Mouse (Mus musculus) limb, embryonic 11.5 days (tissue): ENCODE measurements at regions not wholly inside any gene's neighbourhood (a gene's known extent, or its start where the extent isn't known, plus 50 kb on each side); places are given as distances from the start of the nearest gene placed in this dataset.

Experiments
- ATAC-seq: fragments of 200-750 bp; cut with Nextera tagmentation; 2 replicates; pipeline ENCODE4 v1.8.0; 2017; ENCODE audit warnings: low read depth; ENCODE audit not compliant: insufficient number of reproducible peaks, low FRiP score, low TSS enrichment
- DNase-seq: peaks from one replicate; pipeline ENCODE4 v3.0.0-alpha.2; 2015; ENCODE audit warnings: low spot score
- H3K27ac ChIP-seq: fragments of 300-500 bp; sonication (generic); replicated peaks from 2 replicates; pipeline ENCODE4 v1.5.1; 2014; ENCODE audit warnings: low read depth, mild to moderate bottlenecking, low read length
- H3K27me3 ChIP-seq: fragments of 300-500 bp; sonication (generic); 2 replicates; pipeline ENCODE4 v1.6.1; 2014; ENCODE audit warnings: mild to moderate bottlenecking, low read length, mixed read lengths; ENCODE audit not compliant: control insufficient read depth, insufficient read depth
- H3K36me3 ChIP-seq: fragments of 300-500 bp; sonication (generic); 2 replicates; pipeline ENCODE4 v1.6.1; 2014; ENCODE audit warnings: mild to moderate bottlenecking, low read length, moderate library complexity, mixed read lengths; ENCODE audit not compliant: control insufficient read depth, insufficient read depth
- H3K4me1 ChIP-seq: fragments of 300-500 bp; sonication (generic); 2 replicates; pipeline ENCODE4 v1.6.1; 2014; ENCODE audit warnings: low read length, mixed read lengths; ENCODE audit not compliant: control insufficient read depth, insufficient read depth
- H3K4me2 ChIP-seq: fragments of 300-500 bp; sonication (generic); 2 replicates; pipeline ENCODE4 v1.6.1; 2014; ENCODE audit warnings: low read depth, mild to moderate bottlenecking, moderate library complexity; ENCODE audit not compliant: severe bottlenecking
- H3K4me3 ChIP-seq: fragments of 300-500 bp; sonication (generic); 2 replicates; pipeline ENCODE4 v1.5.1; 2014; ENCODE audit warnings: low read depth, low read length
- H3K9ac ChIP-seq: fragments of 300-500 bp; sonication (generic); 2 replicates; pipeline ENCODE4 v1.6.1; 2014; ENCODE audit warnings: mild to moderate bottlenecking, low read length
- H3K9me3 ChIP-seq: fragments of 300-500 bp; sonication (generic); 2 replicates; pipeline ENCODE4 v1.6.1; 2016; ENCODE audit warnings: low read length; ENCODE audit not compliant: control insufficient read depth
- WGBS: fragments of 180-500 bp; shearing (Covaris S2); extraction: QIAGEN DNeasy Blood & Tissue Kit; methylation state at CpG from one replicate; pipeline ENCODE4 v1.1.7; 2014; 5-methylcytosine and 5-hydroxymethylcytosine counted together

DNA sequence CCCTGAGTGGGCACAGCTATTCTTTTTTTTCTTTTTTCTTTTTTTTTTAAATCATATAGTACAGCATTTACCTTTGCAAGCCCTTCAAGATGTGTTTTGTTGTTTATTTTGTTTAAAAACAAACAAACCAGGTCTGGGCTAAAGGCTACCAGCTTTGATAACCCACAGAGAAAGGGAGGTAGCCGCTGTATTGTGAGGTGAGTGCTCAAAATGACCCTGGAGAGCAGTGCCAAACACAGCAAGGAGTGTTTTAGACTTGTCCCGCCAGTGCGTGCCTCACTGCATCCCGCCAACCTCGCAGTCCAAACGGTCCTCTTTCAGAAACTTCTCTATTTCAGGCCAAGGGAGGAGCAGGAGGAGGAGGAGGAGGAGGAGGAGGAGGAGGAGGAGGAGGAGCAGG is 152.0 kb upstream of the Ctnnb1 start:
- no peaks in the 10 kb centered on the region for H3K9me3 ChIP-seq
- no peak overlapping the region for H3K4me2 ChIP-seq
- H3K4me3 ChIP-seq = no peak overlapping the region
- H3K36me3 ChIP-seq = no peaks in the 10 kb centered on the region
- DNase-seq = no peak
- ATAC-seq = no peak
- no peak overlapping the region for H3K27ac ChIP-seq
- 73% methylated on average over 6 of the region's 6 CpGs for WGBS
- no peaks in the 10 kb centered on the region for H3K27me3 ChIP-seq
- peaks cover 8% of the 10 kb centered on the region for H3K4me1 ChIP-seq
- H3K9ac ChIP-seq = no peak overlapping the region

DNA sequence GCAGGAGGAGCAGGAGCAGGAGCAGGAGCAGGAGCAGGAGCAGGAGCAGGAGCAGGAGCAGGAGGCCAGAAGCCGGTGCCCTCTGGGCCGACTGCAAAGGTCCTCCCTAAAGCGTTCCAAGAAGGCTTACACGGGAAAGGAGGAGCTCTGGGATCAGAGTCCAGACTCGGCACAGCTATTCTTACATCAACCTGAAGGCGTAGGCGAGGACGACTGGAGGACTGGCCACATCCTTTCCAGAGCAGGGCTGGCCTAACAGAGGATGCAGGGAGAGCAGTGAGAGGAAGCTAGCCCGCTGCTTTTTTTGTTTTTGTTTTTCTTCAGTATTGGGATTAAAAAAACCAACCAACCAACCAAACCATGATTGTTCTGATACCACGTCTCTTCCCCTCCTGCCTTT is 151.5 kb upstream of the Ctnnb1 start:
- H3K27me3 ChIP-seq = no peaks in the 10 kb centered on the region
- no peak for ATAC-seq
- H3K27ac ChIP-seq = no peak overlapping the region; the same call in 1 of the 2 replicates
- DNase-seq = no peak
- no peak overlapping the region for H3K9ac ChIP-seq
- peaks cover 7% of the 10 kb centered on the region for H3K4me1 ChIP-seq
- H3K36me3 ChIP-seq = no peaks in the 10 kb centered on the region
- no peak overlapping the region for H3K4me3 ChIP-seq
- WGBS = 80% methylated on average over 10 of the region's 10 CpGs
- no peaks in the 10 kb centered on the region for H3K9me3 ChIP-seq
- H3K4me2 ChIP-seq = no peak overlapping the region

DNA sequence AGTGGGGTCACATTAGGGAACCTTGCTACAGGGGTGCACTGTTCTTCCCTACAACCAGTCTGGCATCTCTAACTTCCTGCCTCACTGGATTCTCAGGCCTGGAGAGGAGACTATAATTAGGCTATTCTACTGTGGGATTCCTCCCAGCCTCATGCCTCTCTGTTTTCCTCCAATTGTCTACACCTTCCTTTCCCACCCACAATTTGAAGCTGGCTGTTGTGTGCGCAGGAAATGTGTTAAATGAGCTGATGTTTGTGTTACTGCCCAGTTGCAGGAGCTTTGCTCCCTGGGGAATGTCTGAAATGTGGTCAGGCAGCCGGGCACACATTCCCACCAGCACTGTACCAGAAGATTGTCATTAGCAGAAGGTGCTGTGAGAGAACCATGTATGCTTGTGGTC is 150.6 kb upstream of the Ctnnb1 start:
- Histone ChIP-seq H3K9me3 (no peaks in the 10 kb centered on the region), H3K4me2 (no peak overlapping the region), H3K4me3 (no peak overlapping the region), H3K27me3 (no peaks in the 10 kb centered on the region), H3K27ac (no peak overlapping the region; the same call in 1 of the 2 replicates), H3K4me1 (peaks cover 7% of the 10 kb centered on the region), H3K36me3 (no peaks in the 10 kb centered on the region), H3K9ac (no peak overlapping the region)
- ATAC-seq = no peak
- 39% methylated on average over 2 of the region's 2 CpGs for WGBS
- DNase-seq = no peak

DNA sequence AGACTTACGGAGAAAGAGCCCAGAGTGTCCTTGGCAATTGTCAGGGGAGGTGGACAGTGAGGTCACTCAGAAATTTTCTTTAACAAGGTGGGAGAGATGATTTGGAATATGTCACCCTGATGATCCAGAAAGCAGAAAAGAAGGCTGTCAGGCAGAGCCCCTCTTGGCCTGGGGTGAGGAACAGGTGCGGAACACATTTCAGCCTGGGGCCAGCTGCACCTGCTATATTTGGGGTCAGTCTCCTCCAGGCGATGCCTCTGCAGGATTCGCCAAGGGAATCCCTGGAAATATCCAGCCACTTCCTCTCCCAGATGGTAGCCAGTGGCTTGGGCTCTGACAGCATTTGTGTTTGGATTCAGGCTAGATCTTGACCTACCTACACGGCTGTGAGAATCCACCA is 134.8 kb upstream of the Ctnnb1 start:
- no peak overlapping the region for H3K27ac ChIP-seq

DNA sequence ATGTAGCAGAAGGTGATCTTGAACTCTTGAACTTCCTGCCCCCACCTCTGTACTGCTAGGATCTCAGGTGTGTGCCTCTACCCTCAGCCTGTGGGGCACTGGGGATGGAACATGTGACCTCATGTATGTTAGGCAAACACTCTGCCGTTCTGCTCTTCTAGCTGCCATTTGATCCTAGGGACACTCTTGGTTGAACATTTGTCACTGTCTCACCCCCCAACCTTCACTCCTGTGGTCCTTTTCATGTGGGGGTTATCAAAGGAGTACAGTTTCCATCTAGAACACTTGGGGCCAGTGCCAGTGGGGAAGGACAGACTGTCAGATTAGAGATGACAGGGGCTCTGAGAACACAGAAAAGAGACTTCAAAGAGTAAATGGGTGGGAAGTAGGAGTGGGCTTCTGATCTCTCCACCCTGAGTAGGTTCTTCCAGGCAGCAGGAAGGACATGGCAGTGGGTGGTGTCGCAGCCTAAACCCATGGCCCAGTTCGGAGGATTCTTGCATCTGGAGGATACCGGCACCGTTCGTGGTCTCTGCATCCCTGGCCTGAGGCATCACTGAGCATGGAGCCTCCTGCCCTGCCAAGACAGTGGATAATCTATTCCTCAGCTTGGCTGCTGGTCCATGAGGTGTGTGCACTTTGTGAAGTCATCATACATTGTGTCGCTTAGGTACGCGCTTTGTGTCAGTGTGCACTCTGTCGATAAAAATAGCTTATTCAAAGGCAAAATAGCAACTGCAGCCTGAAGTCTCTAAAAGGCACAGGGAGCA is 132.7 kb upstream of the Ctnnb1 start:
- no peak overlapping the region for H3K9ac ChIP-seq
- DNase-seq (no peak), ATAC-seq (no peak)
- 84% methylated on average over 10 of the region's 10 CpGs for WGBS
- no peak overlapping the region for H3K4me2 ChIP-seq
- peaks cover 4% of the 10 kb centered on the region for H3K9me3 ChIP-seq
- no peak overlapping the region for H3K27ac ChIP-seq
- H3K4me1 ChIP-seq = 0 out of 2 replicates have a peak, but pooled peaks cover 5% of the 10 kb centered on the region
- H3K4me3 ChIP-seq = no peak overlapping the region
- H3K36me3 ChIP-seq = no peaks in the 10 kb centered on the region
- H3K27me3 ChIP-seq = no peaks in the 10 kb centered on the region

More for the DNA sequence above, 134.8 kb upstream of the Ctnnb1 start:
- Histone ChIP-seq H3K4me3 (no peak overlapping the region), H3K4me1 (0 out of 2 replicates have a peak, but pooled peaks cover 5% of the 10 kb centered on the region), H3K4me2 (no peak overlapping the region), H3K9ac (no peak overlapping the region), H3K9me3 (peaks cover 7% of the 10 kb centered on the region), H3K27me3 (no peaks in the 10 kb centered on the region), H3K36me3 (no peaks in the 10 kb centered on the region)
- no peak for DNase-seq
- 83% methylated on average over 5 of the region's 5 CpGs for WGBS
- no peak for ATAC-seq

DNA sequence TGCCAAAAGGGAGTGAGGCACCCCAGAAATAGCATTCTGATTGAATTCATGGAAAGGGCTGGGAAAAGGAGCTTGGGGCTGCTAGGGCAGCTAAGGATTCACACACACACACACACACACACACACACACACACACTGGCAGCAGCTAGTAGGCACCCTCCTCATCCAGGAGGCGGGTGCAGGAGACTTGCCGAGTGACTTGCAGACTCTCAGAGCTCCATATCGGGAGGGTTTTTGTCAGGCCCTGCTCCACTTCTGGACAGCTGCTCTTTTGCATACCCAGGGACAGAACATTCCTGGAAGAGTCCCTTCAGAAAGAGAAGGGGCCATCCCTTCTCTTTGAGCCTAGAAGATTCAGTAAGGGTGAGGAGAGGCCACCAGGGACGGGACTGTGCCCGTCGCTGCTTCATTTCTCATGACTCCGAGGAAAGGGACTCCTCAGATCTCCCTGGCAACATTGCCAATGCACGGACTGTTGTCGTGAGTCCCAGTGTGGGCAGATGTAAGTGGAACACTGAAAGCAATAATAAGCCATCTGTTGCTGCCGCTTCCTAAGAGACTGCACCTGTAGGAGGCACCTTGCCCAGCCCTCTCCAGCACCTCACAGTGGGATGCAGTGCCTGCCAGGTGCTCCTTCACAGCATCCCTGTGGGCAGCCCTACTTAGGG is 130.9 kb upstream of the Ctnnb1 start:
- no peak for ATAC-seq
- WGBS = 37% methylated on average over 10 of the region's 10 CpGs

DNA sequence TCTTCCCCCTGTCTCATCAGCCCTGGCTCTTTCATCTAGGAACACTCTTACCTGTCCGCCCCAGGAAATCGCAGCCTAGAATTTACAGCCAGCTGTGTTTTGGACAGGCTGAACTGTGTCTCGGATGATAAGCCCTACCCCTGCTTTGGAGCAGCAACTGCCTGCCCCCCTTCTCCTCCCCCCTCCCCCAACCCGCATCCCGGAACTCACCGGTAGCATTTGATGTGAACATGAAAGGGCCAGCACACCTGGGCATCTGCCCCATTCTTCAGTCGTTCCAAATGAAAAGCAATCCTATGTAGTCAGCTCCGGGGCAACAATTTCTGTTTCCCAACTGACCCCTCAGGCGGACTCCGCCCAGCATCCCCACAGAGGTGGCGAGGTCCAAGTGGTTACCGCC is 130.1 kb upstream of the Ctnnb1 start:
- Histone ChIP-seq H3K4me3 (no peak overlapping the region), H3K4me1 (peaks cover 5% of the 10 kb centered on the region; the same call in 1 of the 2 replicates), H3K4me2 (peak overlapping the region; percentile 15; the same call in 1 of the 2 replicates), H3K36me3 (no peaks in the 10 kb centered on the region), H3K27me3 (no peaks in the 10 kb centered on the region), H3K9ac (no peak overlapping the region), H3K27ac (no peak overlapping the region), H3K9me3 (no peaks in the 10 kb centered on the region)
- ATAC-seq = no peak
- WGBS = 22% methylated on average over 12 of the region's 12 CpGs
- DNase-seq = no peak

More for the DNA sequence above, 130.9 kb upstream of the Ctnnb1 start:
- no peaks in the 10 kb centered on the region for H3K27me3 ChIP-seq
- no peaks in the 10 kb centered on the region for H3K9me3 ChIP-seq
- H3K27ac ChIP-seq = no peak overlapping the region
- H3K36me3 ChIP-seq = no peaks in the 10 kb centered on the region
- no peak overlapping the region for H3K4me3 ChIP-seq
- H3K4me1 ChIP-seq = 0 out of 2 replicates have a peak, but pooled peaks cover 5% of the 10 kb centered on the region
- 0 out of 2 replicates have a peak overlapping the region, but pooled peaks have one; percentile 15 for H3K4me2 ChIP-seq
- H3K9ac ChIP-seq = no peak overlapping the region
- DNase-seq = no peak

DNA sequence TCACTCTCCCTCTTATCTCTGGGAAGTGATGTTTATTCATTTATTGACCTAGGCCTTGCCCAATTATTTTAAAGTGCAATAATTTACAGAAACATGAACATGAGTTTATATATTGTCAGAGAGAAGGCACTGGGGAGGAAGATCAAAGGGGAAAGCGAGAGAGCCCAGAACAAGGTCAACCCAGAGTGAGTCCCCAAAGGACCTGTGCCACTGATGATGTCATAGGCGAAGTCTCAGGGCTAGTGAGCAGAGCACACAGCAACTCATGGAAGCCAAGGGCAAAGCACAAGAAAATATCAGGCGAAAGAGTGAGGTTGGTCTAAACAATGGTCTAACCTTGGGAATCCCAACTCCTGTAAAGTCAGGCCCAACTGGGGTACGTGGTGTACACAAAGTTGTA is 126.4 kb upstream of the Ctnnb1 start:
- Histone ChIP-seq H3K9me3 (no peaks in the 10 kb centered on the region), H3K4me1 (peaks cover 15% of the 10 kb centered on the region), H3K36me3 (no peaks in the 10 kb centered on the region), H3K27me3 (no peaks in the 10 kb centered on the region), H3K27ac (no peak overlapping the region), H3K4me2 (no peak overlapping the region), H3K4me3 (no peak overlapping the region), H3K9ac (no peak overlapping the region)
- 84% methylated on average over 4 of the region's 4 CpGs for WGBS
- ATAC-seq = no peak
- no peak for DNase-seq
